Mouse (Mus musculus): ENCODE measurements at regions not wholly inside any gene's neighbourhood (a gene's known extent, or its start where the extent isn't known, plus 50 kb on each side); places are given as distances from the start of the nearest gene placed in this dataset.
"Not testable (repeated sequence)": the region's sequence is repeated elsewhere in the genome, so short reads cannot be mapped to it uniquely, and the experiment has no call there.

GRCm38 (mm10) chr9:9342456-9343185, 103.7 kb upstream of the Arhgap42 start:
- no peak for DNase-seq

- no peak for DNase-seq
Measured at GRCm38 (mm10) chr9:9318624-9319023, 79.7 kb upstream of the Arhgap42 start.

- DNase-seq, result no peak
Measured at GRCm38 (mm10) chr9:9316021-9316420, 77.1 kb upstream of the Arhgap42 start.

- DNase-seq, result no peak
Measured at GRCm38 (mm10) chr9:9312274-9312673, 73.4 kb upstream of the Arhgap42 start.

- DNase-seq, result no peak
Measured at GRCm38 (mm10) chr9:9311627-9312265, 72.8 kb upstream of the Arhgap42 start.

- not testable (repeated sequence) for DNase-seq
Measured at GRCm38 (mm10) chr9:9311040-9311583, 72.2 kb upstream of the Arhgap42 start.

- no peak for DNase-seq
Measured at GRCm38 (mm10) chr9:9290767-9291166, 51.9 kb upstream of the Arhgap42 start.

GRCm38 (mm10) chr9:9289570-9289969, 50.7 kb upstream of the Arhgap42 start:
- no peak for DNase-seq
